Mouse (Mus musculus) cerebellum, adult 18-20 months (tissue): ENCODE results near the gene Cyb5r3.
A peak's percentile ranks its signal among the peaks of the same experiment; 100 is the strongest.
"Not testable (repeated sequence)": the region's sequence is repeated elsewhere in the genome, so short reads cannot be mapped to it uniquely, and the experiment has no call there.

ENCODE experiments used
- DNase-seq, 2 experiments: peaks; one replicate each; pipeline ENCODE4 v3.0.0; 2021

The Cyb5r3 gene

GRCm38 (mm10) chr15:83149196-83150072 lies 23.0 kb downstream of the Cyb5r3 start, which contains the start of gene Poldip3:
Poldip3 (minus strand) TSS chr15:83149384.
- DNase-seq = peak; percentile 97 to 99

- DNase-seq = no peak
Observed at GRCm38 (mm10) chr15:83148801-83149195, 23.6 kb downstream of the Cyb5r3 start.

- DNase-seq = no peak
Observed at GRCm38 (mm10) chr15:83148395-83148794, 24.0 kb downstream of the Cyb5r3 start.

GRCm38 (mm10) chr15:83145541-83145940 lies 26.9 kb downstream of the Cyb5r3 start:
- DNase-seq = no peak

GRCm38 (mm10) chr15:83142861-83143260 lies 29.5 kb downstream of the Cyb5r3 start:
- no peak for DNase-seq

- no peak for DNase-seq
Observed at GRCm38 (mm10) chr15:83135654-83136053, 36.7 kb downstream of the Cyb5r3 start.

- no peak for DNase-seq
Observed at GRCm38 (mm10) chr15:83134671-83135070, 37.7 kb downstream of the Cyb5r3 start.

- no peak for DNase-seq
Observed at GRCm38 (mm10) chr15:83129530-83130231, 42.7 kb downstream of the Cyb5r3 start.

- not testable (repeated sequence) for DNase-seq
Observed at GRCm38 (mm10) chr15:83127037-83127436, 45.4 kb downstream of the Cyb5r3 start.

- DNase-seq = no peak
Observed at GRCm38 (mm10) chr15:83126582-83126981, 45.8 kb downstream of the Cyb5r3 start.

GRCm38 (mm10) chr15:83124625-83125024 lies 47.8 kb downstream of the Cyb5r3 start:
- no peak for DNase-seq

GRCm38 (mm10) chr15:83122566-83123145 lies 49.7 kb downstream of the Cyb5r3 start, which contains the start of gene Rrp7a:
Rrp7a (minus strand) TSS chr15:83122801.
- peak; percentile 92 to 93 for DNase-seq

GRCm38 (mm10) chr15:83121709-83122565 lies 50.5 kb downstream of the Cyb5r3 start:
- DNase-seq = peak; percentile 56 to 60

GRCm38 (mm10) chr15:83118360-83118759 lies 54.0 kb downstream of the Cyb5r3 start:
- peak; percentile 68 for DNase-seq

- no peak for DNase-seq
Observed at GRCm38 (mm10) chr15:83115071-83115470, 57.3 kb downstream of the Cyb5r3 start.

GRCm38 (mm10) chr15:83114106-83114505 lies 58.3 kb downstream of the Cyb5r3 start:
- no peak for DNase-seq

- DNase-seq = peak; percentile 65 to 73
Observed at GRCm38 (mm10) chr15:83112898-83113297, 59.5 kb downstream of the Cyb5r3 start.

- DNase-seq = no peak
Observed at GRCm38 (mm10) chr15:83111874-83112273, 60.5 kb downstream of the Cyb5r3 start.

GRCm38 (mm10) chr15:83111290-83111689 lies 61.1 kb downstream of the Cyb5r3 start:
- no peak for DNase-seq

GRCm38 (mm10) chr15:83107814-83108213 lies 64.6 kb downstream of the Cyb5r3 start:
- no peak for DNase-seq

- DNase-seq = no peak
Observed at GRCm38 (mm10) chr15:83106426-83106825, 66.0 kb downstream of the Cyb5r3 start.
